In genomic region chr8:84415378-84415898, GRCm38 (mm10) we compare ENCODE assay signal across 7 mouse cellular contexts. TPM values are rescaled to one million over a fixed set of nuclear protein-coding genes. Genes with fewer than 3 reads are reported as not detected.
DNase-seq lines count a peak whose midpoint lies in the region; ATAC-seq lines count a peak whose summit lies in the region.

No protein-coding gene starts in this region.

- H3K9me3 ChIP-seq in forebrain, embryonic 15.5 days = no peaks in the 10 kb centered on the region
- H3K9me3 ChIP-seq in kidney, embryonic 15.5 days (replicated peaks) = 0 out of 2 replicates have a peak, but pooled peaks cover 6% of the 10 kb centered on the region
- H3K9me3 ChIP-seq in midbrain, embryonic 10.5 days (replicated peaks) = peaks cover 5% of the 10 kb centered on the region

- 0% methylated on average over 36 of the region's 64 CpGs for WGBS in forebrain, embryonic 15.5 days
- WGBS in kidney, embryonic 15.5 days = 1% methylated on average over 62 of the region's 64 CpGs
- WGBS in midbrain, embryonic 10.5 days = under 1% methylated on average over 63 of the region's 64 CpGs

- H3K9ac ChIP-seq in forebrain, embryonic 15.5 days (replicated peaks) = peak overlapping the region; percentile 85
- peak overlapping the region; percentile 48 for H3K9ac ChIP-seq in kidney, embryonic 15.5 days

- peak overlapping the region; percentile 89 for H3K27ac ChIP-seq in forebrain, embryonic 15.5 days (replicated peaks)
- H3K27ac ChIP-seq in kidney, embryonic 15.5 days = no peak overlapping the region; the same call in 1 of the 2 replicates
- H3K27ac ChIP-seq in midbrain, embryonic 10.5 days (replicated peaks) = peak overlapping the region; percentile 92

- peak; percentile 46 for DNase-seq in left cerebral cortex, postnatal 4 days
- DNase-seq in left cerebral cortex, adult 9 months (ENCODE audit: low spot score in 2 of 2) = no peak
- DNase-seq in cerebellum, adult 9-11 months = peak; percentile 64
- DNase-seq in midbrain, embryonic 10.5 days (ENCODE audit: low spot score) = peak; percentile 78

- intact Hi-C loops in left cerebral cortex, postnatal 4 days (cut with DNase I) = loop anchor here (5.0 kb wide), 1 partner anchor 137 kb away; no protein-coding TSS in a partner anchor

- peaks cover 28% of the 10 kb centered on the region for H3K4me1 ChIP-seq in forebrain, embryonic 15.5 days
- H3K4me1 ChIP-seq in kidney, embryonic 15.5 days = peaks cover 22% of the 10 kb centered on the region
- peaks cover 31% of the 10 kb centered on the region for H3K4me1 ChIP-seq in midbrain, embryonic 10.5 days

- no peaks in the 10 kb centered on the region for H3K27me3 ChIP-seq in forebrain, embryonic 15.5 days
- H3K27me3 ChIP-seq in kidney, embryonic 15.5 days = peaks cover 60% of the 10 kb centered on the region
- peaks cover 46% of the 10 kb centered on the region for H3K27me3 ChIP-seq in midbrain, embryonic 10.5 days (ENCODE audit: low read depth, poor library complexity, severe bottlenecking)

- peak; percentile 66 for ATAC-seq in forebrain, embryonic 15.5 days (replicated peaks)
- peak; percentile 67 for ATAC-seq in kidney, embryonic 15.5 days (replicated peaks; ENCODE audit: low FRiP score)
- no peak for ATAC-seq in monocyte, adult 5-6 weeks (replicated peaks; ENCODE audit: insufficient number of reproducible peaks, low FRiP score, low TSS enrichment, poor library complexity, severe bottlenecking)

- peak overlapping the region; percentile 88 for H3K4me2 ChIP-seq in forebrain, embryonic 15.5 days (replicated peaks)
- H3K4me2 ChIP-seq in kidney, embryonic 15.5 days = peak overlapping the region; percentile 99

- peak overlapping the region; percentile 85 for H3K4me3 ChIP-seq in forebrain, embryonic 15.5 days
- peak overlapping the region; percentile 62 for H3K4me3 ChIP-seq in kidney, embryonic 15.5 days (replicated peaks)
- peak overlapping the region; percentile 84 for H3K4me3 ChIP-seq in midbrain, embryonic 10.5 days

- no peaks in the 10 kb centered on the region for H3K36me3 ChIP-seq in forebrain, embryonic 15.5 days
- no peaks in the 10 kb centered on the region for H3K36me3 ChIP-seq in kidney, embryonic 15.5 days
- peaks cover 13% of the 10 kb centered on the region; the same call in 1 of the 2 replicates for H3K36me3 ChIP-seq in midbrain, embryonic 10.5 days

RNA-seq across cellular contexts. Expression of gene Cacna1a, which starts 27.2 kb away (rescaled TPM):
- 100 to 1,000 TPM; 151 to 183 TPM for total RNA-seq in left cerebral cortex, postnatal 4 days (2021)
- polyA plus RNA-seq in forebrain, embryonic 15.5 days (2015; fragmentation: Nextera tagmentation; extraction: Ambion mirVana) = 12.9 and 13.0 TPM in 2 replicates
- polyA plus RNA-seq in kidney, embryonic 15.5 days (2015; fragmentation: Nextera tagmentation; extraction: Ambion mirVana) = 2.2 and 4.0 TPM in 2 replicates
- polyA plus RNA-seq in midbrain, embryonic 10.5 days (2016; fragmentation: Nextera tagmentation; extraction: Ambion mirVana) = 6.9 and 9.2 TPM in 2 replicates
- total RNA-seq in monocyte, adult 5-6 weeks (2017) = 0.10 to 0.96 TPM in 2 of 3 replicates, not detected in the other

Comparison
In these comparisons a context has a peak if more than half of its experiments do, and no peak if none do; other contexts are left out.
1. DNase-seq: peak in left cerebral cortex, postnatal 4 days (single experiment), cerebellum, adult 9-11 months (single experiment) and midbrain, embryonic 10.5 days (single experiment); none in left cerebral cortex, adult 9 months (0 of 2).
2. Peak in every context shown above with its lines, with median percentiles within 50 percentile points of each other: H3K4me3 ChIP-seq.